Mouse (Mus musculus) midbrain, embryonic 12.5 days (tissue): ENCODE data around the gene Nat8f4. TPM values are rescaled to one million over a fixed set of nuclear protein-coding genes. Genes with fewer than 3 reads are reported as not detected.

Experiments
- ATAC-seq: fragments of 200-750 bp; cut with Nextera tagmentation; 2 replicates; pipeline ENCODE4 v1.8.0; 2017; ENCODE audit warnings: low read depth, moderate TSS enrichment, moderate library complexity; ENCODE audit not compliant: low FRiP score
- H3K27ac ChIP-seq: fragments of 300-500 bp; sonication (generic); replicated peaks from 2 replicates; pipeline ENCODE4 v1.5.1; 2016; ENCODE audit warnings: mild to moderate bottlenecking
- H3K27me3 ChIP-seq: fragments of 300-500 bp; sonication (generic); 2 replicates; pipeline ENCODE4 v1.6.1; 2016; ENCODE audit warnings: mild to moderate bottlenecking
- H3K36me3 ChIP-seq: fragments of 300-500 bp; sonication (generic); 2 replicates; pipeline ENCODE4 v1.6.1; 2016
- H3K4me1 ChIP-seq: fragments of 300-500 bp; sonication (generic); 2 replicates; pipeline ENCODE4 v1.6.1; 2016
- H3K4me2 ChIP-seq: fragments of 300-500 bp; sonication (generic); replicated peaks from 2 replicates; pipeline ENCODE4 v1.6.1; 2016; ENCODE audit warnings: mild to moderate bottlenecking, moderate library complexity
- H3K4me3 ChIP-seq: fragments of 300-500 bp; sonication (generic); 2 replicates; pipeline ENCODE4 v1.5.1; 2016; ENCODE audit warnings: mild to moderate bottlenecking
- H3K9ac ChIP-seq: fragments of 300-500 bp; sonication (generic); replicated peaks from 2 replicates; pipeline ENCODE4 v1.6.1; 2016; ENCODE audit warnings: mild to moderate bottlenecking, moderate library complexity
- H3K9me3 ChIP-seq: fragments of 300-500 bp; sonication (generic); 2 replicates; pipeline ENCODE4 v1.6.1; 2016; ENCODE audit warnings: mild to moderate bottlenecking
- WGBS: fragments of 180-500 bp; shearing (Covaris S2); methylation state at CpG from one replicate; pipeline ENCODE4 v1.1.7; 2016; 5-methylcytosine and 5-hydroxymethylcytosine counted together
- polyA plus RNA-seq: library from polyadenylated mRNA; unstranded; fragments of >200 nt; fragmentation: Nextera tagmentation; extraction: Ambion mirVana; gene quantifications from 2 replicates; pipeline ENCODE4 v1.2.1, GENCODE M21; 2016

Gene Nat8f4
- polyA plus RNA-seq, 1 experiment from 2014 or later: 7.2 TPM

GRCm38 (mm10) chr6:85861247-85861646 lies 43.4 kb downstream of the Nat8f4 start:
- Histone ChIP-seq H3K9me3 (no peaks in the 10 kb centered on the region), H3K4me3 (no peak overlapping the region), H3K4me2 (no peak overlapping the region), H3K27me3 (no peaks in the 10 kb centered on the region), H3K36me3 (no peaks in the 10 kb centered on the region), H3K27ac (no peak overlapping the region), H3K4me1 (no peaks in the 10 kb centered on the region), H3K9ac (no peak overlapping the region)
- ATAC-seq: no peak
- 85% methylated on average over 3 of the region's 3 CpGs for WGBS

- no peak overlapping the region for H3K4me3 ChIP-seq
- WGBS: 83% methylated on average over 1 of the region's 1 CpGs
- no peak overlapping the region for H3K9ac ChIP-seq
- no peaks in the 10 kb centered on the region for H3K27me3 ChIP-seq
- H3K9me3 ChIP-seq: no peaks in the 10 kb centered on the region
- ATAC-seq: no peak
- H3K4me1 ChIP-seq: no peaks in the 10 kb centered on the region
- H3K4me2 ChIP-seq: no peak overlapping the region
- H3K27ac ChIP-seq: no peak overlapping the region
- no peaks in the 10 kb centered on the region for H3K36me3 ChIP-seq
Measured at GRCm38 (mm10) chr6:85856194-85856678, 48.4 kb downstream of the Nat8f4 start.

GRCm38 (mm10) chr6:85853481-85853880 lies 51.2 kb downstream of the Nat8f4 start:
- Histone ChIP-seq H3K4me3 (no peak overlapping the region), H3K9me3 (no peaks in the 10 kb centered on the region), H3K36me3 (no peaks in the 10 kb centered on the region), H3K9ac (no peak overlapping the region), H3K27ac (no peak overlapping the region), H3K4me2 (no peak overlapping the region), H3K27me3 (no peaks in the 10 kb centered on the region), H3K4me1 (peaks cover 4% of the 10 kb centered on the region; the same call in 1 of the 2 replicates)
- ATAC-seq: no peak
- 79% methylated on average over 3 of the region's 3 CpGs for WGBS

- H3K9ac ChIP-seq: no peak overlapping the region
- H3K27ac ChIP-seq: no peak overlapping the region
- H3K27me3 ChIP-seq: no peaks in the 10 kb centered on the region
- no peak overlapping the region for H3K4me2 ChIP-seq
- H3K36me3 ChIP-seq: no peaks in the 10 kb centered on the region
- H3K4me1 ChIP-seq: peaks cover 4% of the 10 kb centered on the region
- ATAC-seq: no peak
- WGBS: 88% methylated on average over 7 of the region's 7 CpGs
- no peak overlapping the region for H3K4me3 ChIP-seq
- no peaks in the 10 kb centered on the region for H3K9me3 ChIP-seq
Measured at GRCm38 (mm10) chr6:85851062-85851773, 53.5 kb downstream of the Nat8f4 start.

GRCm38 (mm10) chr6:85849240-85849639 lies 55.4 kb downstream of the Nat8f4 start:
- no peak overlapping the region for H3K4me2 ChIP-seq
- no peak overlapping the region for H3K9ac ChIP-seq
- H3K27me3 ChIP-seq: no peaks in the 10 kb centered on the region
- H3K4me1 ChIP-seq: peaks cover 4% of the 10 kb centered on the region
- 22% methylated on average over 2 of the region's 2 CpGs for WGBS
- no peak for ATAC-seq
- no peak overlapping the region for H3K4me3 ChIP-seq
- H3K9me3 ChIP-seq: no peaks in the 10 kb centered on the region
- no peaks in the 10 kb centered on the region for H3K36me3 ChIP-seq
- H3K27ac ChIP-seq: no peak overlapping the region

Other genes with a start within 250 kb of the Nat8f4 start
- not detected in 2 replicates for gene Nat8f7, start 191.7 kb downstream of the Nat8f4 start, polyA plus RNA-seq
- 0.18 and 0.29 TPM in 2 replicates for gene Nat8f3, start 139.1 kb downstream of the Nat8f4 start, polyA plus RNA-seq
- gene Nat8f6, start 83.9 kb downstream of the Nat8f4 start, polyA plus RNA-seq: not detected in 2 replicates
- gene Nat8f5, start 83.9 kb downstream of the Nat8f4 start, polyA plus RNA-seq: not detected in 2 replicates
- not detected in 2 replicates for gene Nat8, start 72.8 kb downstream of the Nat8f4 start, polyA plus RNA-seq
- not detected in 2 replicates for gene Nat8f2, start 35.7 kb downstream of the Nat8f4 start, polyA plus RNA-seq
- 35.5 and 41.4 TPM in 2 replicates for gene Tprkb, start 7.0 kb upstream of the Nat8f4 start, polyA plus RNA-seq
- 8.3 and 9.5 TPM in 2 replicates for gene Nat8f1, start 10.8 kb upstream of the Nat8f4 start, polyA plus RNA-seq
- gene Dusp11, start 56.8 kb upstream of the Nat8f4 start, polyA plus RNA-seq: 42.7 and 53.7 TPM in 2 replicates
- gene Figla, start 111.3 kb upstream of the Nat8f4 start, polyA plus RNA-seq: not detected in 2 replicates
- 127 and 130 TPM in 2 replicates for gene Add2, start 123.8 kb upstream of the Nat8f4 start, polyA plus RNA-seq